Mouse (Mus musculus): ENCODE measurements around the gene Rasl11b.

The Rasl11b gene

GRCm38 (mm10) chr5:74188076-74188475 is 7.0 kb upstream of the Rasl11b start:
- no peak for DNase-seq (ENCODE audit: low spot score in 2 of 2)

DNA sequence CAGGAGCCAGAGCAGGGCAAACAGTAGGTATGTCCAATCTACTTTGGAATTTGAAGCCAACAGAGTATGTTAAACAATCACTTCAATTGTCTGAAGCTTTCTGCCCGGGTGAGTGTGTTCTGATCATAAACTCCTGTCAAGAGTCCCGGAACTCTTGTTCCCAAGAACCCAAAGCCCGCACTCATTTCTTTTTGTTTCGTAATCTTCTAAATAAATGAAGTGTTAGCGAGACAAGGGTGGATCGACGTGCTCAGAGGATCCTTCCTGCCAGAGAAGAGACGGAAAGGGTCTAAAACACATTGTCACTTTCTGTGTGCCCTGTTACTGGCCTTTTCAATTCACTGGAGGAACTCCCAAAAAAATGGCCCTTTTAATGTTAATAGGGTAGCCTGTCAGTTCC is 6.2 kb upstream of the Rasl11b start:
- DNase-seq (ENCODE audit: low spot score in 2 of 2), result no peak

DNA sequence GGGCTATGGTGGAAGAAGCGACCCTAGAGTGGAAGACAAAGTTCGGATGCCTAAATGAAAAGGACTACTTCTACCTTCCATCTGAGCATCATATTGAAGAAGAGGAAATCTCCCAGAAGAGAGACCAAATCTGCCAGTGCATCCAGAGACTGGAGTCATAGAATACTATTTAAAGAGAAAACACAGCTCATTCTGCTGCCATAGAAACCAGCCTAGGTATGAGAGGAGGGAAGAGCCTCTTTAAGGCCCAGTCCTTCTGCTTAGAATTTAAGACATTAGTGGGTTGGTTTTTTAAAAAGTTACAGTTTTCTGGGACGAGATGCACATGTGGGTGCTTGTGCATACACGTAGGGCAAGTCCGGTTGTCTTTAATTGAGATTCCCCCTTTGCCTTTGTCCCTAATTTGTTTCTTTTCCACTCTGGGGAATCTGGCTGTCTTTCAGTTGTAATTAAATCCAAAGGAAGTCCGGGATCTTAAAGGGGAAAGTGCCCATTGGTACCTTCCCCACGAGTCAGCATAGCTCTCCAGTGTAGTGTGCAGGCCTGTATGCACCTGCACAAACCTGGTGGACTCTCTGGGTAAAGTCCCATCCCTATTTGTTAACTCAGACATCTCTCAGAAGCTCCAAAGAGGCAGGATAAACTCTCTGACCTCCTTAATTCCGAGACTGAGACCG is 5.5 kb upstream of the Rasl11b start:
- no peak for DNase-seq (ENCODE audit: low spot score in 2 of 2)

GRCm38 (mm10) chr5:74190161-74190491 is 5.0 kb upstream of the Rasl11b start:
- DNase-seq (ENCODE audit: low spot score in 2 of 2), result no peak

- no peak for DNase-seq (ENCODE audit: low spot score in 2 of 2)
Observed at GRCm38 (mm10) chr5:74190911-74191310, 4.2 kb upstream of the Rasl11b start.

DNA sequence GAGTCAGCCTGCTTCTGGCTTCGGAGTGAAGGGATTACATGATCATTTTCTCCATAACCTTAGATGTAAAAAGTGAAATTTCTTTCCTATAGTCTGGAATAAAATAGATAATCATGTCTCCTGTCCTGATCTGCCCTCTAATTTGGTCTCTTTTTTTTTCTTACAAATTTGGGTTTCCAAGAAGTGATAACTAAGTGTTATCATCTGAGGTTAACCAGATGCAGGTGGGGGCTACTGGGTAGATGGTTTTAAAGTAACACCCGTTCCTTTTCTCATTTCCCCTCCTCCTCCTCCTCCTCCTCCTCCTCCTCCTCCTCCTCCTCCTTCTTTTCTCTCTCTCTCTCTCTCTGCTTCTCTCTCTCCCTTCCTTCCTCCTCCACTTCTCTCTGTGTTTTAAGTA is 2.1 kb upstream of the Rasl11b start:
- no peak for DNase-seq (ENCODE audit: low spot score in 2 of 2)

DNA sequence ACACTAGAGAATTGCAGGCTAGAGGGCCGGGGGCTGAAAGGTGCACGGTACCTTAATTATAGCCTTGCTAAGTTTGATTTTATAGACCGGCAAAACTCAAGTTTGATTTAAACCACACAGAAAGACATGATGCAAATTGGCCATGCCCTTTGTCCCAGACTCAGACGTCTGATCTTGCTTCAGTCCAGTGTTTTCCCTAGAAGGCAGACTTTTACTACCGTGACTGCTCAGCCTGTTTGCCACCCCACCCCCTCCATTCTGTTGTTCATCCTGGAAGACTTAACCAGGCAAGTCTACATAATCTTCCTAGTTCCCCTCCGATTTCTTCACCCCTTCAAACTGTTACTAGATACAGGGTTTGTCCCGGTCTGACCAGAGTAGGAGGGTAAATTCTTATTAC is 1.5 kb upstream of the Rasl11b start:
- DNase-seq (ENCODE audit: low spot score in 2 of 2), result no peak

DNA sequence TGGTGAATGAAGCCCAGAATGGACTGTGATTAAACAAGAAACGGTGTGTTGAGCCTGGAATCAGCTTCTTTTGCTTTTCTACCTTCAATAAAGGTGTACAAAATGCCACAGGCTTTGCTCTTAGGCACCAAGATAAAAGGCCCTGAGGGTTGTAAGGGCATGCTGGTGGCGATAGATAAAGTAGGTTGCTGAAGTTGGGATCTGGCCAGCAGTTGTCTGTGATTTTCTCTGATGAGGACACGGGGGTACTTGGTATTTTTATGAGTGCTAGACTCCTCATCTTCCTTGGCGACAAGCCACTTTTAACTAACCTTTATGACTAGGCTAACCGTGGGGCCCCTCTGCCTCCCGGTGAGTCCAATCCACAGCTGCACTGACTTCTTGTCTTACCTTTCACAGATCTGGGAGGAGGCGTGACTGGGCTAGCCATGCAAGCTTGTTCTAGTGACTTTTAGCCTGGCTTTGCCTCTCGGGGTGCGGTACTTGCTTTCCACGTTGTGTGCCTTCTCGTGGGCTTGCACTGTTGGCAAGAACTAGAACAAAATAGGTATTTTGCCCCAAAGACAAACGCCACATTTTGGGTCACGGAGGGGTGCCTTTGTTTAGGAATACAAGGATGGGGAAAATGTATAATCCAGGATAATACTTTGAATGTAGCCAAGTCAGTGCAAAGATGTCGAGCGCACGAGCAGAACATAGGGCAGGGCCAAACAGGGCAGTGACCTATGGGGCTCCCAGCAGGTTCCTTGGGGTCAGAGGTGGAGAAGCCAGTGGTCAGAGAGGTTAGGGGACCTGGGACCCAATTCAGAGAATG is 852 bp upstream of the Rasl11b start:
- DNase-seq (ENCODE audit: low spot score in 2 of 2), result no peak

- no peak for DNase-seq (ENCODE audit: low spot score in 2 of 2)
Observed at GRCm38 (mm10) chr5:74195614-74196306, 674 bp downstream of the Rasl11b start.

- no peak for DNase-seq (ENCODE audit: low spot score in 2 of 2)
Observed at GRCm38 (mm10) chr5:74196307-74196618, 1.2 kb downstream of the Rasl11b start.

GRCm38 (mm10) chr5:74197541-74198330 is 2.6 kb downstream of the Rasl11b start:
- DNase-seq (ENCODE audit: low spot score in 2 of 2), result no peak

DNA sequence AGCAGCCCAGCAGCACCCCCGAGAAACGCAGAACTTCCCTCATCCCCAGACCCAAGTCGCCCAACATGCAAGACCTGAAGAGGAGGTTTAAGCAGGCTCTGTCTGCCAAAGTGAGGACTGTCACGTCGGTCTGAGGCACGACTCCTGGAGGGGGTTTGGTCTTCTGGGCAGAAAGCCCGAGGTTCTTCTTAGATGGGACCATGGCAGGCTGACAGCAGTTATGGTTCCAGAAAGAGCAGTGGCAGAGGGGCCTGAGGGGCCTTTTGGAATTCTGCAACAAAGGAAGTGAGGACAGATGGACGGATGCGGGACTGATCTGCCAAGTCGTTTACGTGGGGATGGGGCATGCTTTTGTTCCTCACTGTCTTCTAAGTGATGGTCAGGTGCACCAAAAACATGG is 3.4 kb downstream of the Rasl11b start:
- no peak for DNase-seq (ENCODE audit: low spot score in 2 of 2)

GRCm38 (mm10) chr5:74199793-74200192 is 4.7 kb downstream of the Rasl11b start:
- no peak for DNase-seq (ENCODE audit: low spot score in 2 of 2)

DNA sequence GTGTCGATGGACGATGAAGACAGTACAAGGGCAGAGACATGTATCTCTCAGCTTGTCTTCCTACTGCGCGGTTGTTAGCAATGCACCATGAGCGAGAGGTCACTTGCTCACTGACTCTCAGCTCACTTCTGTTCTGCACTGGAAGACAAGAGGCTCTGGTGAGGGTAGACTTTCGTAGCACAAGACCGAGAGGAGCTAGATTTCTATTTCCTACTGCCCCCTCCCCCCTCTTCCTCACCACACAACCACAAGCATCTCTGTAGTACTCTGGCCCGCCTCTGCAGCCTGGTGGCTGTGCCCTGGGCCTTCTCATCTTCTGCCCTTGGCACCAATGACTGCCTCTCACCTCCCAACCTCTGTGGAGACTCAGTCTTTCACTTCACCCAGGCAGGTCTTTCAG is 5.4 kb downstream of the Rasl11b start:
- no peak for DNase-seq (ENCODE audit: low spot score in 2 of 2)

DNA sequence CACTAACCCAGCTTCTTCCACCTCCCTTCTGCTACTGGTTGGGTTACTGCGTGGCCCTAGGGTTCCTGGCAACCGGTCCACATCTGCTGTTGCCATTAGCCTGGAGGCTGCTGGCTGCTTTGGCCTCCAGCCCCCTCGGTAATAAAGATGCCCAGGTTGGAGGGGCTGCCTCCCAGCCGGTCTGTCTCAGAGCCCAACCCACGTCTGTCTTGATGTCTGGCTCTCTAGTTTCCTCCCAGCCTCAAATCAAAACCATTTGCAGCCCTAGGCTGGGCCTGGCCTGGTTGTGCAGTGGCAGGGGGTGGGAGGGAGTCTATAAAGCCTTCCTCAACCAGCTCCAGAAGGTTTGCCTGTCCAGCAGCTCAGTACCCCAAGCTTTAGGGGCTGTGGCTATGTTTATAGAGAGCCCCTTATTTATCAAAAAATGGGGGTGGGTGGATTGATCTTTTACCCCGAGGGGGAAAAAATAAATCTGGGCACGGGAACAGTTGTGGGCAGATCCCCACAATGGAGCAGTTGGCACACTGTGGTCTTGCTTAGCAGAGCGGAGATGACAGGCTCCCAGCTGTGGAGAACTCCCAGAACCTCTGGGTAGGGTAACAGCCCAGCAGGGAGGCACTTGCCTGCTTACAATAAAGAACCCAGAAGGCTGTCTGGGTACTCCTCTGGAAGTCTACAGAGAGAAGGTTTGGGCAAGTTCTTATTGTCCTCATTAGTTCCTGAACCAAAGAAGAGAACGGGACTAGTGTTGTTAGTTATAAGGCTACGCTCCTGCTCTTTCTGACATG is 6.7 kb downstream of the Rasl11b start:
- DNase-seq (ENCODE audit: low spot score in 2 of 2), result no peak

- no peak for DNase-seq (ENCODE audit: low spot score in 2 of 2)
Observed at GRCm38 (mm10) chr5:74202515-74202914, 7.4 kb downstream of the Rasl11b start.

DNA sequence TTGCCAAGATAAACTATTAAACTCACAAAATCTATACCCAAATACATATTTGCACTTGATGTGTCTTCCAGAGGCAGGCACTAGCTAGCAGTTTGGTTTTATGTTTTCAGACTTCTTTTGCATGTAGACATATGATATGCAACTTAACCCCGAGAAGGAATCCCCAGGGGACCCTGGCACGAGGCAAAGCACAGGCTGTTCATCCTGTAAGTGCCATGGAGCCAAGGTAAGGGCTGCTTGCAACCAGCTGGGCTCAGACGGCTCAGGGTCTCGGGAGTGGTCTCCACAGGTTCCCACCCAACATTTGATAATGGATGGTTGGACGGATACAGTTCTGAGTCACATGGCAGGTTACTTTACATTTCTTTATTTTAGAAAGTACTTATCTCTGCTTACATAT is 9.4 kb downstream of the Rasl11b start:
- DNase-seq (ENCODE audit: low spot score in 2 of 2), result no peak

GRCm38 (mm10) chr5:74205509-74205908 is 10.4 kb downstream of the Rasl11b start:
- no peak for DNase-seq (ENCODE audit: low spot score in 2 of 2)

GRCm38 (mm10) chr5:74206038-74206437 is 11.0 kb downstream of the Rasl11b start:
- DNase-seq (ENCODE audit: low spot score in 2 of 2), result no peak

GRCm38 (mm10) chr5:74206649-74207048 is 11.6 kb downstream of the Rasl11b start:
- no peak for DNase-seq (ENCODE audit: low spot score in 2 of 2)

DNA sequence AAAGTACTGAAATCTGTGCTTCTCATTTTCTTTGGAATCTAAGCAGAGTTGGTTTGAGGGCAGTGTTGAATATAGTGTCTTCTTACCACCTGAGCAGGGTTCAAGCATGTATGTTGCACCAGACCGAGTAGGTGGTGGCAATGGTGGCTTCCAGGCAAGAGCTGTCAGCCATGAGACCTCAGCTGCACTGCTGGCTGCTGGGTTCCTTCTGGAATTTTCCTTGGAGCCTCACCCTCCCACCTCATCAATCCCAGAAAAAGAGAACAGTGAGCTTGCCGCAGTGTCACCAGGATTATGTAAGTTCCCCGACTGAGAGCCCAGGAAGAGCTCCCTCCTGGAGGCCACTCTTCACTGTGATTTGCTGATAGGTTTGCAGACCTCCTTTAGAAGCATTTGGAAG is 12.1 kb downstream of the Rasl11b start:
- DNase-seq (ENCODE audit: low spot score in 2 of 2), result no peak

DNA sequence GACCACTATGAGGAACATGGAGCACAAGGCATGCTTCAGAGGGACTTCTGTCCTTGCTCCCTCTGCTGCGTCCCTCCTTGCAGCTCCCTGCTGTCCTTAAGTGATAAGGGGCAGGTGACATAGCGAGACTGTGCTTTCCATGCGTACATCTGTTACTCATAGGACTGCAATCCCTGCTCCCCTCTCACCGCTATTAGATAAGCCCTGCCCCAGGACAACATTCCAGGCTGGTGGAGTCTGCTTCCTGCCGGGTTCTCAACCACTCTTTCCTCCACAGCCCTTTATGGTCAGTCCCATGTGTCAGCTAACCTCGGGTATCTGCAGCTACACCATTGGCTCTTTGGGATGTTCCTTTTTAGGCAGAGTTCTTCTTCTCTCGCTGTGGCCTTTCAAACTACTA is 13.4 kb downstream of the Rasl11b start:
- no peak for DNase-seq (ENCODE audit: low spot score in 2 of 2)

Data from spleen, postnatal 14 days (tissue).